Mouse (Mus musculus) liver (tissue): ENCODE measurements around the gene Pcdh15.

Experiments used
- DNase-seq: peaks from one replicate; pipeline ENCODE4 v3.0.0-alpha.2; 2020; ENCODE audit warnings: mixed read lengths

Gene Pcdh15

GRCm38 (mm10) chr10:74023091-74023490 lies 923.9 kb downstream of the Pcdh15 start:
- no peak for DNase-seq

- DNase-seq = peak; percentile 3
Observed at GRCm38 (mm10) chr10:74053059-74053458, 953.9 kb downstream of the Pcdh15 start.

GRCm38 (mm10) chr10:74086653-74087052 lies 987.5 kb downstream of the Pcdh15 start:
- no peak for DNase-seq

GRCm38 (mm10) chr10:74098296-74098695 lies 999.2 kb downstream of the Pcdh15 start:
- DNase-seq = no peak

GRCm38 (mm10) chr10:74114107-74114506 lies 1015.0 kb downstream of the Pcdh15 start:
- DNase-seq = no peak

- no peak for DNase-seq
Observed at GRCm38 (mm10) chr10:74116817-74117216, 1017.7 kb downstream of the Pcdh15 start.

- no peak for DNase-seq
Observed at GRCm38 (mm10) chr10:74123421-74123820, 1024.3 kb downstream of the Pcdh15 start.

GRCm38 (mm10) chr10:74129192-74129591 lies 1030.0 kb downstream of the Pcdh15 start:
- no peak for DNase-seq

- no peak for DNase-seq
Observed at GRCm38 (mm10) chr10:74129665-74130064, 1030.5 kb downstream of the Pcdh15 start.

GRCm38 (mm10) chr10:74130805-74131204 lies 1031.7 kb downstream of the Pcdh15 start:
- DNase-seq = no peak

- no peak for DNase-seq
Observed at GRCm38 (mm10) chr10:74147966-74148365, 1048.8 kb downstream of the Pcdh15 start.

- DNase-seq = no peak
Observed at GRCm38 (mm10) chr10:74181921-74182320, 1082.8 kb downstream of the Pcdh15 start.

- DNase-seq = no peak
Observed at GRCm38 (mm10) chr10:74203650-74204049, 1104.5 kb downstream of the Pcdh15 start.

- no peak for DNase-seq
Observed at GRCm38 (mm10) chr10:74217268-74217667, 1118.1 kb downstream of the Pcdh15 start.

- no peak for DNase-seq
Observed at GRCm38 (mm10) chr10:74220439-74220838, 1121.3 kb downstream of the Pcdh15 start.

GRCm38 (mm10) chr10:74257716-74258446 lies 1158.7 kb downstream of the Pcdh15 start:
- DNase-seq = no peak

- no peak for DNase-seq
Observed at GRCm38 (mm10) chr10:74258639-74259038, 1159.5 kb downstream of the Pcdh15 start.

GRCm38 (mm10) chr10:74269637-74270269 lies 1170.6 kb downstream of the Pcdh15 start:
- DNase-seq = no peak

GRCm38 (mm10) chr10:74270894-74271293 lies 1171.8 kb downstream of the Pcdh15 start:
- DNase-seq = no peak

GRCm38 (mm10) chr10:74304120-74304519 lies 1205.0 kb downstream of the Pcdh15 start:
- no peak for DNase-seq

- no peak for DNase-seq
Observed at GRCm38 (mm10) chr10:74305439-74306158, 1206.5 kb downstream of the Pcdh15 start.

GRCm38 (mm10) chr10:74307035-74307434 lies 1207.9 kb downstream of the Pcdh15 start:
- no peak for DNase-seq

GRCm38 (mm10) chr10:74316091-74316490 lies 1216.9 kb downstream of the Pcdh15 start:
- DNase-seq = no peak

- no peak for DNase-seq
Observed at GRCm38 (mm10) chr10:74335412-74335811, 1236.3 kb downstream of the Pcdh15 start.
